Mouse (Mus musculus) testis, adult 2 months (tissue): ENCODE data around the gene Phf10. TPM values are rescaled to one million over a fixed set of nuclear protein-coding genes. Genes with fewer than 3 reads are reported as not detected.
"Not testable (repeated sequence)": the region's sequence is repeated elsewhere in the genome, so short reads cannot be mapped to it uniquely, and the experiment has no call there.

Experiments used
- H3K27ac ChIP-seq: fragments of 200-500 bp; 2 replicates; pipeline ENCODE4 v1.5.1; 2012; ENCODE audit warnings: low read depth, low read length; ENCODE audit not compliant: control insufficient read depth, insufficient read depth
- H3K27me3 ChIP-seq: fragments of 200-500 bp; 2 replicates; pipeline ENCODE4 v1.6.1; 2012; ENCODE audit warnings: mild to moderate bottlenecking, low read length, moderate library complexity; ENCODE audit not compliant: control insufficient read depth, insufficient read depth
- H3K36me3 ChIP-seq: fragments of 200-500 bp; 2 replicates; pipeline ENCODE4 v1.6.1; 2012; ENCODE audit warnings: mild to moderate bottlenecking, low read length; ENCODE audit not compliant: control insufficient read depth, insufficient read depth
- H3K4me1 ChIP-seq: fragments of 200-500 bp; 2 replicates; pipeline ENCODE4 v1.6.1; 2012; ENCODE audit warnings: low read length; ENCODE audit not compliant: control insufficient read depth, insufficient read depth
- H3K4me3 ChIP-seq: fragments of 200-500 bp; 2 replicates; pipeline ENCODE4 v1.5.1; 2012; ENCODE audit warnings: low read depth, mild to moderate bottlenecking, low read length, moderate library complexity, mixed read lengths; ENCODE audit not compliant: control insufficient read depth
- CTCF ChIP-seq: fragments of 200-500 bp; IDR thresholded peaks from 2 replicates; pipeline ENCODE4 v1.5.1; 2012; ENCODE audit warnings: low read depth, mild to moderate bottlenecking, inconsistent platforms, low read length, moderate library complexity; ENCODE audit not compliant: control insufficient read depth, insufficient read depth, insufficient replicate concordance
- POLR2A ChIP-seq: fragments of 200-500 bp; IDR thresholded peaks from 2 replicates; pipeline ENCODE4 v1.6.1; 2012; ENCODE audit warnings: low read depth, mild to moderate bottlenecking, inconsistent platforms, low read length, moderate library complexity; ENCODE audit not compliant: control insufficient read depth
- polyA plus RNA-seq: library from polyadenylated mRNA; depleted of rRNA; stranded (reverse); fragments of >200 nt; gene quantifications from 2 replicates; pipeline ENCODE4 v1.2.3, GENCODE M21; 2012

Gene Phf10
- polyA plus RNA-seq, 1 experiment, result 101 TPM

GRCm38 (mm10) chr17:14944551-14944950, 16.5 kb downstream of the Phf10 start:
- Histone ChIP-seq H3K36me3 (no peaks in the 10 kb centered on the region; the same call in 1 of the 2 replicates), H3K4me3 (no peak overlapping the region), H3K4me1 (peaks cover 5% of the 10 kb centered on the region; the same call in 1 of the 2 replicates), H3K27ac (no peak overlapping the region), H3K27me3 (no peaks in the 10 kb centered on the region)
- TF ChIP-seq POLR2A, result no peak
- TF ChIP-seq CTCF, result no peak

- TF ChIP-seq CTCF, result no peak
- TF ChIP-seq POLR2A, result no peak
- Histone ChIP-seq H3K36me3 (no peaks in the 10 kb centered on the region; the same call in 1 of the 2 replicates), H3K27ac (peak overlapping the region; percentile 84), H3K4me3 (peak overlapping the region; percentile 89), H3K27me3 (no peaks in the 10 kb centered on the region), H3K4me1 (peaks cover 5% of the 10 kb centered on the region; the same call in 1 of the 2 replicates)
Observed at GRCm38 (mm10) chr17:14943729-14944059, 17.4 kb downstream of the Phf10 start.

- Histone ChIP-seq H3K36me3 (no peaks in the 10 kb centered on the region), H3K4me1 (peaks cover 5% of the 10 kb centered on the region; the same call in 1 of the 2 replicates), H3K27me3 (no peaks in the 10 kb centered on the region), H3K27ac (peak within 1 kb of the TSS; percentile 84), H3K4me3 (peak within 1 kb of the TSS; percentile 89)
- peak; percentile 98 for TF ChIP-seq POLR2A
- no peak for TF ChIP-seq CTCF
Observed at GRCm38 (mm10) chr17:14943009-14943728, 17.9 kb downstream of the Phf10 start, which contains the start of the genes Wdr27 and 1600012H06Rik. Gene Wdr27 (minus strand): TSS chr17:14943158. Gene 1600012H06Rik (plus strand): TSS chr17:14943184.

- H3K4me1 ChIP-seq, H3K27me3 ChIP-seq, H3K36me3 ChIP-seq, H3K27ac ChIP-seq: not testable (repeated sequence)
- peak overlapping the region; percentile 89 for H3K4me3 ChIP-seq
Observed at GRCm38 (mm10) chr17:14942181-14942580, 18.9 kb downstream of the Phf10 start.

GRCm38 (mm10) chr17:14935841-14936605, 25.1 kb downstream of the Phf10 start:
- Histone ChIP-seq H3K36me3 (no peaks in the 10 kb centered on the region), H3K4me1 (peaks cover 8% of the 10 kb centered on the region), H3K27me3 (no peaks in the 10 kb centered on the region), H3K27ac (no peak overlapping the region), H3K4me3 (peak overlapping the region; percentile 2; the same call in 1 of the 2 replicates)
- TF ChIP-seq CTCF, result no peak
- no peak for TF ChIP-seq POLR2A

- H3K27ac ChIP-seq, H3K4me1 ChIP-seq, H3K27me3 ChIP-seq, H3K36me3 ChIP-seq: not testable (repeated sequence)
- H3K4me3 ChIP-seq, result peak overlapping the region; percentile 44
Observed at GRCm38 (mm10) chr17:14935280-14935679, 25.8 kb downstream of the Phf10 start.

GRCm38 (mm10) chr17:14931469-14931868, 29.6 kb downstream of the Phf10 start:
- TF ChIP-seq CTCF (no peak), POLR2A (no peak)
- peaks cover 8% of the 10 kb centered on the region for H3K4me1 ChIP-seq
- H3K27me3 ChIP-seq, result no peaks in the 10 kb centered on the region
- no peak overlapping the region for H3K27ac ChIP-seq
- H3K4me3 ChIP-seq, result no peak overlapping the region
- H3K36me3 ChIP-seq, result no peaks in the 10 kb centered on the region; the same call in 1 of the 2 replicates
